Mouse (Mus musculus): ENCODE results near the gene Rasa3. TPM values are rescaled to one million over a fixed set of nuclear protein-coding genes. Genes with fewer than 3 reads are reported as not detected.

Gene Rasa3
- total RNA-seq, 1 experiment from 2014 or later = 276 TPM

GRCm38 (mm10) chr8:13687101-13687717 is 9.8 kb upstream of the Rasa3 start:
- no peak for ATAC-seq (replicated peaks; ENCODE audit: insufficient number of reproducible peaks, low FRiP score, low TSS enrichment, poor library complexity, severe bottlenecking)

GRCm38 (mm10) chr8:13686426-13686825 is 9.0 kb upstream of the Rasa3 start:
- peak; percentile 57 for ATAC-seq (replicated peaks; ENCODE audit: insufficient number of reproducible peaks, low FRiP score, low TSS enrichment, poor library complexity, severe bottlenecking)

GRCm38 (mm10) chr8:13685674-13686314 is 8.4 kb upstream of the Rasa3 start:
- peak; percentile 84 for ATAC-seq (replicated peaks; ENCODE audit: insufficient number of reproducible peaks, low FRiP score, low TSS enrichment, poor library complexity, severe bottlenecking)

GRCm38 (mm10) chr8:13684131-13684530 is 6.7 kb upstream of the Rasa3 start:
- no peak for ATAC-seq (replicated peaks; ENCODE audit: insufficient number of reproducible peaks, low FRiP score, low TSS enrichment, poor library complexity, severe bottlenecking)

GRCm38 (mm10) chr8:13678182-13678581 is 779 bp upstream of the Rasa3 start:
- 0 out of 2 replicates have a peak, but pooled peaks have one; percentile 10 for ATAC-seq (replicated peaks; ENCODE audit: insufficient number of reproducible peaks, low FRiP score, low TSS enrichment, poor library complexity, severe bottlenecking)

- ATAC-seq (replicated peaks; ENCODE audit: insufficient number of reproducible peaks, low FRiP score, low TSS enrichment, poor library complexity, severe bottlenecking) = 0 out of 2 replicates have a peak, but pooled peaks have one; percentile 6
Observed at GRCm38 (mm10) chr8:13676701-13677412, 546 bp downstream of the Rasa3 start.

GRCm38 (mm10) chr8:13676302-13676700 is 1.1 kb downstream of the Rasa3 start:
- peak; percentile 36 for ATAC-seq (replicated peaks; ENCODE audit: insufficient number of reproducible peaks, low FRiP score, low TSS enrichment, poor library complexity, severe bottlenecking)

GRCm38 (mm10) chr8:13675524-13675923 is 1.9 kb downstream of the Rasa3 start:
- no peak for ATAC-seq (replicated peaks; ENCODE audit: insufficient number of reproducible peaks, low FRiP score, low TSS enrichment, poor library complexity, severe bottlenecking)

GRCm38 (mm10) chr8:13675121-13675520 is 2.3 kb downstream of the Rasa3 start:
- ATAC-seq (replicated peaks; ENCODE audit: insufficient number of reproducible peaks, low FRiP score, low TSS enrichment, poor library complexity, severe bottlenecking) = no peak

GRCm38 (mm10) chr8:13674294-13675010 is 3.0 kb downstream of the Rasa3 start:
- peak; percentile 20 for ATAC-seq (replicated peaks; ENCODE audit: insufficient number of reproducible peaks, low FRiP score, low TSS enrichment, poor library complexity, severe bottlenecking)

GRCm38 (mm10) chr8:13673215-13673614 is 4.2 kb downstream of the Rasa3 start:
- ATAC-seq (replicated peaks; ENCODE audit: insufficient number of reproducible peaks, low FRiP score, low TSS enrichment, poor library complexity, severe bottlenecking) = no peak

- 0 out of 2 replicates have a peak, but pooled peaks have one; percentile 4 for ATAC-seq (replicated peaks; ENCODE audit: insufficient number of reproducible peaks, low FRiP score, low TSS enrichment, poor library complexity, severe bottlenecking)
Observed at GRCm38 (mm10) chr8:13671246-13672003, 6.0 kb downstream of the Rasa3 start.

- no peak for ATAC-seq (replicated peaks; ENCODE audit: insufficient number of reproducible peaks, low FRiP score, low TSS enrichment, poor library complexity, severe bottlenecking)
Observed at GRCm38 (mm10) chr8:13670011-13670471, 7.4 kb downstream of the Rasa3 start.

- no peak for ATAC-seq (replicated peaks; ENCODE audit: insufficient number of reproducible peaks, low FRiP score, low TSS enrichment, poor library complexity, severe bottlenecking)
Observed at GRCm38 (mm10) chr8:13668367-13668766, 9.0 kb downstream of the Rasa3 start.

GRCm38 (mm10) chr8:13667917-13668316 is 9.5 kb downstream of the Rasa3 start:
- ATAC-seq (replicated peaks; ENCODE audit: insufficient number of reproducible peaks, low FRiP score, low TSS enrichment, poor library complexity, severe bottlenecking) = no peak

GRCm38 (mm10) chr8:13665944-13666343 is 11.5 kb downstream of the Rasa3 start:
- ATAC-seq (replicated peaks; ENCODE audit: insufficient number of reproducible peaks, low FRiP score, low TSS enrichment, poor library complexity, severe bottlenecking) = no peak

- no peak for ATAC-seq (replicated peaks; ENCODE audit: insufficient number of reproducible peaks, low FRiP score, low TSS enrichment, poor library complexity, severe bottlenecking)
Observed at GRCm38 (mm10) chr8:13665538-13665937, 11.9 kb downstream of the Rasa3 start.

GRCm38 (mm10) chr8:13664711-13665210 is 12.6 kb downstream of the Rasa3 start:
- no peak for ATAC-seq (replicated peaks; ENCODE audit: insufficient number of reproducible peaks, low FRiP score, low TSS enrichment, poor library complexity, severe bottlenecking)

Data from monocyte, adult 5-6 weeks (primary cell).